Mouse (Mus musculus) kidney, adult 9 months (tissue): ENCODE measurements around the gene Reln.

ENCODE experiments used
- DNase-seq: peaks from one replicate; pipeline ENCODE4 v3.0.0; 2022

Gene Reln

DNA sequence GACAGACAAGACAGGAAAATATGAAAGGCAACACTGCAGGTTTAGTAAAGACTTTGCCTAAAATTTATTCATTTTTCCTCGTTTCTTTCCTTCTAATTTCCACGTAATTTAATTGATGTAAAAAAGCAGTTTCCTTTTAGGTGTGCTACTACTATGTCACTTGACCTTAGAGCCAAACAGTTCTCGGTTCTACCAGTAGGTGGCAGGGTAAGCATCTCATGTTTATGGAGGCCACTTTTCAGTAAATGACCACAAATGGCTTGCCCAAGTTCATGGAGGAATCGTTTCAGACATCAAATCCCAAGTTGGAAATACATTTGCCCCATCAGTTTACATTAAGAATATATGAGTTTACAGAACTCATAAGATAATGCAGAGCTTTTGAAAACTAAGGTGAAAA lies 358.2 kb downstream of the Reln start:
- peak; percentile 58 for DNase-seq

DNA sequence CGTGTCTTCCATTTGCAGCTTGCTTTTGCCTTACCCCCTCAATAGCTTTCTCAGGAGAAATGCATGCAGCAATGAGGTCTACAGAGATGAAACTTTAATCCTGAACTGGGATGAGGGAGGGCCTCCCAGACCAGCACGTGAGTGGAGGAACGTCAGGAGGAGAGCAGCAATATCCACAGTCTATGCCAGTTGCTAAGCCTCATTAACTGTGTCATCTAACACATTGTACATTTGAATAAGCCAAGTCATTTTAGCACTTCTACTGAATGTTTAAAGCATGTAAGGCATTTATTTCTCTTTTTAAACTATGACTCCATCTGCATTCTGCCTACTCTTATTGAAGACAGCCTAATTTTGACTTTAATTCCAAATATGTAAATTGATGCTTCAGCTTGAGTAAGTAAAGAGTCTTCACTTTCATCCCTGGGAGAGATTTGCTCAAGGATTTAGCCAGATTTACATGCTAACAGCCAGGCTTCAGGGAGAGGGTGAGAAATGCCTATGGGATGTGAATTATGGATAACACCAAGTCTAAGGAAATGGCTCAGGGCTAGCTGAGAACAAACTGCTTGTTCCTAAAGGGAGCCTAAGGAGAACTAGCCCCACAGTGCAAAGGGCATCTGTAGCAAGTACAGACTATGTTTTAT lies 361.4 kb downstream of the Reln start:
- no peak for DNase-seq

DNA sequence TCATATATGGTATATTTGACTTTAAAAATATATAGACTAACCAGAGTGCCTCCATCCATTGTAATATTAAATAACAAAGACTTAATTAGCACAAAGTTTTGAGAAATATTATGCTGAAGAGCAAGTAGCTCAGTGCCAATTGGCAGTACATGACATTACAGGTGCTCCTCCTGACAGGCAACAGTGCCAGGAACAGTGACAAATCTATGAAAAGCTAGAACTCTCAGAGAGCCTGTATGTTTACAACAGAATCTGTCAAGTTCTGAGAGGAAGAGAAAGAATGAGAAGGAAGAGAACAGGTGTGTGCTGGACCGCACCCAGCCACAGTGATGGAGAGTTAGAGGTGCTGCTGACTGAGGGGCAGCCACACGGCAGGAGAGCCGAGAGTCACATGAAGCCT lies 363.3 kb downstream of the Reln start:
- no peak for DNase-seq

- DNase-seq: no peak
Observed at GRCm38 (mm10) chr5:21980544-21980943, 364.0 kb downstream of the Reln start.

DNA sequence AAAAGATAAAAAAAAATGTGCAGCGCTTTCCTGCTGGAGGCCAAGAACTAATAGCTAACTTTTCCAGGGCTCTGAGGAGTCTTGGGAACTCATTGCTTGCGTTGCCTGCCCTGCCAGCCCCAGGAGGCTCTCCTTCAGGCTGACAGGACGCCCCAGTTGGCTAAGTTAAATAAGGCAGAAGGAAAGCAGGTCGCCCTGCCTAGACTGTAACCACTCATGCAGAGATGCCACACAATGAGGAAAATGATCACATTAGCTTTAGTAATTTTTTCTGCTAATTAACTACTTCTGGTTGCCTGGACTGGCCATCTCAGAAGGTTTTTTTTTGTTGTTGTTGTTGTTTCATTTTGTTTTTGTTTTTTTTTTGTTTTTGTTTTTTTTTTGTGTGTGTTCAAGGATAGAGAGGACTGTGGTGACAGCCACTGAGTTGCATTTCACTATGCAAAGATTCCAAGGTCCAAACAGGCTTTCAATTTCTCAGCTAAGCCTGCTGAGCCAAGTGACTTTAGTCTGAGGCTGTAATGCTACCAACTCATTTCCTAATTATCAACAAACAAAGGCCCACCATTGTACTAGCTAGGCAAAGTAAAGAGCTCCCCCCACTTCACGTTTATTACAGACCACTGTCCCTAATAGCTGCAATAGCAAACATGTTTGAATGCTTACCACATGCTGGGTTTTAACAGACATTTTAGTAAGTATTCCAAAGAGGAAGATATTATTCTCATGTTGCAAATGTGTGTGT lies 371.1 kb downstream of the Reln start:
- DNase-seq: no peak

DNA sequence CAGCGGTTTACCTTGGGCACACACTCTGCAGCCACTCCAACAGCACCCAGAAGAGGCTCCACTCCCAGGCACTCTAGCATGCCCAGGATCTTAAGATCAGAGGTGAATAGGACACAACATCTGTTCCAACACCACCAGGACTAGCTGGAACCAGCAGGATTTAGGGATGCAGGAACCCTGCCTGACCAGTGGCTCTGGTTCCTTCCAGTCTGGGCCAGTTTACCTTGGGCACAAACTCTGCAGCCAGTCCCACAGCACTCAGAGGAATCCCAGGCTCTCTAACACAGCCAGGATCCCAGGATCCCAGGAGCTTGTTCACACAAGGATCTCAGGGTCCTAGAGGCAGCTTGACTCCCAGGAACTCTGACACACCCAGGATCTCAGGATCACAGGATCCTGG lies 382.7 kb downstream of the Reln start:
- peak; percentile 44 for DNase-seq

DNA sequence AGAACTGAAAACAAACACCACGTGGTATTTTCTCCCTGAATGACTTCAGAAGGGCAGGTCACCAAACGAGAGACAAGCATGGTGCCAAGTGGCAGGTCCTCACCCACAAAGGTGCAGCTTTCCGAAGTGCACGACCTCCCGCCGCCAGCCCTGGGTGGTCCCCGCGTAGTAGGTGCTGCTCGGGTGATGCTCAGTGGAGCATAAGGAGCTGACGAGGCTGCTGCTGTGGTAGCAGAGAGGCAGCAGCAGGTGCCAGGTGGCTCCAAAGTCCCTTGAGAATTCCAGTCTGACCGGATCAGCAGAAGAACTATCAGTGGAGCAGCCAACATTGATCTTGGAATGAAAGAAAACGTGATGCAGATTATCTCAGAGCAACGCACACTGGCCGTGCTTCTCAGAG lies 384.4 kb downstream of the Reln start:
- DNase-seq: peak; percentile 25

DNA sequence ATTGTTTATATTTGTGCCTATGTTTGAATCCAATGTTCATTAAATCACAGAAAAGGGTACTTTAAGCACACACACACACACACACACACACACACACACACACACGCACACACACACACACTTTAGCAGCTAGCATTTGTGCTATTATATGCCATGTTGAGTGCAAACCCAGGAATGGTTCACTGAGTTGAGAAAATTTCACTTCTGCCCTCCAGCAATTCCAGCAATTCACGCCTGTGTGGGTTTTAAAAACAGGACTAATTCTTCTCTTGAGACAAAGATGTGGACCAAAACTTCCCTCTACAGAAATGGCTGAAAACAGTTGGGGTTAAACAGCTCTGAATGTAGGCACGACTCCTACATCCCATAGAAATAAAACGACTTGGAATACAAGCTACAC lies 386.9 kb downstream of the Reln start:
- peak; percentile 39 for DNase-seq

- no peak for DNase-seq
Observed at GRCm38 (mm10) chr5:21957061-21957460, 387.4 kb downstream of the Reln start.

DNA sequence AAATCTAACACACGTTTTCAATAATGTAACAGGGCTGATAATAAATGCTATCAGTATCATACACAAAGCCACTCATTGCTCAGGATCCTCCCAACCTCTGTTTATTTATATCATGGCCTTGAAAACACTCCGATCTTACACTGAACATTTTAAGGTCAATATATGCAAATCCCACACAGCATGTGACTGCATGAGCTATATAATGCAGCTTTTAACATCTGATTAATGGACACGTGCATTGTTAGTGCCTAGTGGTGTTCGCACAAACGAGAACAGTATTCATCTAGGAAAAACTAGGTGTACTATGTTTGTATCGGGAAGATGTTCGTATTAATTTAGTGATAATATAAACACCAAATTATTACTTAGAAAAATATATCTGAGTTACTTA lies 395.0 kb downstream of the Reln start:
- no peak for DNase-seq

- no peak for DNase-seq
Observed at GRCm38 (mm10) chr5:21948736-21949506, 395.6 kb downstream of the Reln start.

DNA sequence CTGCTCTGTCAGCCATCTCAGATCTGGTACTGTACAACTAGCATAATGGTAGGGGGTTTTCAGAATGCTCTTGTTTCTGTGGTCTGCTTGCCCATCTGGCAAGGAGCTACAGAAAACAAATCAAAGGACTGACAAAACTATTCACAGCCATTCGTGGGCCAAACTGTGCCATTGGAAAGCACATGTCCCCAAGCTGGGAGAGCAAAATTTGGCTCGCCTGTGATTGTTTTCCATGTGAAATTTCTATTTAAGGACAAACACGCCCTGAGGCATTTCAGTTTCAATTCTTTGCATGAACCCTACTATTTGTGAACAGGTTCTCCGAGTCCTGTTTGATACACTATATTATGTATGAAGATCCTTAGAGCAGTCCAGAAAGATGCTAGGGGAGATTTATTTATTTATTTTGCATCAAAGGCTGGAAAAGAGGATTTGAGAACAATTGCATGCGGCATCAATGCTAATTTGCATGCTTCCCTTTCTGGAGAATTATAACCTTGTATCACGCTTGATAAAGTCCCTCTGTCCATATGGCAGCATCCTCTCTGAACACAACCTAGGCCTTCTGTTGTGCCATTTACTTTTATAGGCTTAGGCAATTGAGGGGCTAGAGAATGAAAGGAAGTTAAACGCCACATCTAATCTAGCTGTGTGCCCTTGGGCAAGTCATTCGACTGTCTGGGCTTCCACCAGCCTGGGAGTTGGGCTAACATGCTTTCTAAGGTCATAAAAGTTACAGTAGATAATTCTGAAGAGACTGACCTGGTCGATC lies 396.7 kb downstream of the Reln start:
- DNase-seq: peak; percentile 51

GRCm38 (mm10) chr5:21944579-21944978 lies 399.9 kb downstream of the Reln start:
- DNase-seq: no peak

DNA sequence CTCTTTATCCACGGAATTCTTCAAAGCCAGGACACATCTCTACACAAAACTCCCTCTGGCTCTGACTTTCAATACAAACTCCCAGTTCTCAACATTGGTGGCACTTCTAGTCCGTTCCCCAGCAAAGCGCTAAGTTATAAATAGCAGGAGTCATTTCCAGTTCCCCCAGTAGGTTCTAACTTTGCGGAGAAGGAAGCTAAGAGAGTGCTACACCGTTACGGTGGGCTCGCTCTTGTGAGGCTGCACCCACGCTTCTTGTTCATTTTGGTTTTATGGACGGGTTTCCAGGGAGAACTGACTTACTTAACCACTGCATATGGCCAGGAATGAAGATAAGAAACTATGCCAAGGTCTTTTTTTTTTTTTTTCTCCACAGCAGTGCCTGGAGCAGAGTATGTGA lies 405.1 kb downstream of the Reln start:
- no peak for DNase-seq

GRCm38 (mm10) chr5:21938138-21938537 lies 406.4 kb downstream of the Reln start:
- DNase-seq: peak; percentile 25

GRCm38 (mm10) chr5:21936627-21937026 lies 407.9 kb downstream of the Reln start:
- no peak for DNase-seq

GRCm38 (mm10) chr5:21936096-21936495 lies 408.4 kb downstream of the Reln start:
- no peak for DNase-seq

DNA sequence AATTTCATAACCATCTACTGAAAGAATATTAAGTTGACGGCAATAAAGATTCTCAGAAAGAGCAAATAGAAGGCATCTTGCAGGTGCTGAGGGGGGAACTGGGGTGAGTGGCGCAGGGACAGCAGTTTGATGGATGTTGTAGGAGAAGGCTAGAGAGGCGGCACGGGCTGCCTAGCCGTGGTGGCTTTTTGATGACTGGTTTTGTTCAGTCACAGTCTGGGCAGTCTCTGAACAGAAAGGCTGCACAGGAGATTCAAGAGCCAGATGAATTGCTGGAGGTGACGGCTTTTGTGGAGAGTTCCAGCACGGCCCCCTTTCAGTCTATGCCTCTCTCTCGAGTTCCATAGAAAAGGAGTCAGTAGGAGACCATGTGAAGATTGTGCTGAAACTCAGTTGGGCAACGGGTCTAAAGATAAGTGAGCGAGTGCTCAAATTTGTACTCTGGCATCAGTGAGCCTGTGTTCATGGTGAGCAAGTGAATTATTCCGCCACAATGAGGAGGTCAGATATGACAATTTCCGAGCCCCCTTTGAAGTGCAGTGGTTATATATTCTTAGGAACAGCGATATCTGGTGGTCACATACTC lies 409.6 kb downstream of the Reln start:
- DNase-seq: no peak

- DNase-seq: no peak
Observed at GRCm38 (mm10) chr5:21934173-21934698, 410.3 kb downstream of the Reln start.

DNA sequence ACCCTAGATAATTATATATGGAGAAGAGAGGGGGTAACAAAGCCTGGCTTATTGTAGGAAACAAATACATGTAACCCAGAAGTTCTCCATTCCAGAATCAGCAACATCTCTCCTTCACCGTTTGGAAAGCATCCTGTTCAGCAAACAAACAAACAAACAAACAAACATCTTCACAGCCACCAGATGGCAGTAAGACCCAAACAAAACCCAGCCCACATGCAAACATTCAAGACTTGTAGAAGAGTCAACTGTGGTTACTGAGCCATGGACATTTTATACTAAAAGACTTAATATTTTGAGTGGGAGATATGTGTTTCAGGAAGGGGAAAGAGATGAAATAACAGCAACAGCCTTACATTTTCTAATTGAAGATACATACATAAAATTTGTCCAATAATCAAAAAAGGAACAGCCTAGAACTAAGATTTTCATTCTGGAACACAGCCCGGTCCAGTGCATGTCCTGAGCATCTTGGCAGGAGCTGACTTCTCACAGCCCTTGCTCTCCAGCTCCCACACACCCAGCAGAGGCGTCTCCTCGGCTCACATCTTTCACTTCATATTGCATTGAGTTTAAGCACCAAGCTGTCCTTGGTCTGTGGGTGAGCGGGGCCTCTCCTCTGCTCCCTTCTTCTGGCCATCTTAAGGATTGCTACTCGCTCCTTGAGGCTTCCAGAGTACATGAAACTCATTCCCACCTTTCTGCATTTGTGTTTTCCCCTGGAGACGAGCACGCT lies 411.0 kb downstream of the Reln start:
- DNase-seq: peak; percentile 26

DNA sequence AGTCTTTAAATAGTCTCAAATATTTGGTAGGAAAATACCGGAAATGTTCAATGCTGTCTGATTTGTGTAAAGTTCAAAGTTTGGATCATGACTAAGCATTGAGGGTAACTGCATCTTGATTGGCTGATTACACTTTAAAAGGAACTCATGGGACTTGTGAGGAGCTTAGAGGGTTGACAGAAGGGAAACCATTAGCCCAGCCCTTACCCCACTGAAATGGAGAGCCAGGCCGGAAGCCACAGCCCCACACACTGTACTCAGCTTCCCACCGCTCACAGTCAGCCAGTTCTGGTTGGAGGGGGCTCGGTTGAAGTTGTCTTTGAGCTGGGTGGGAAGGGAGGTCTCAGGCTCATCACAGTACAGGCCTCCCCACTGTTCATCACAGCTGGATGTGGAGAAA lies 413.4 kb downstream of the Reln start:
- DNase-seq: no peak

DNA sequence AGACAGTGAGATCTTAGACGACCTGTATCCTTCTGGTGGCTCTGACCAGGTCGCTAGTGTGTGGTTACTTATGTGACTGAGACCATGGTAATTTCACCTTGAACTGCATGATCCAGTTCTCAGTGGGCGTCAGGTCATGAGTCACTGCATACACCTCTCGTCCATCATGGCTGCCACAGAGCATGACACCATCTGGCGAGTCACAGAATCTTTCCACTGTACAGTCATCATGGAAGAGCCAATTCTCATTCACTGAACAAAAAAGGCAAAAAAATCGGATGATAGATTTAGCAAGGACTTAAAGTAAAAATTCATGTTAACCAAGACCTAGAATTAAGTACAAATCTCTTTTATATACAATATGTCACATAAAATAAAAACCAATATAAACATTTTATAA lies 424.2 kb downstream of the Reln start:
- DNase-seq: no peak
